ENCODE assay signal across 17 mouse cellular contexts in genomic region chr12:13053746-13054145, GRCm38 (mm10).
DNase-seq lines count a peak whose midpoint lies in the region.
"Had no signal": no experiment of that assay in that cellular context is flagged by ENCODE, and none has a peak within 500 bp of the region (broad histone marks: within the 10 kb centered on the region; RNA-seq: fewer than 3 reads in every experiment).

No protein-coding gene starts in this region.

- intact Hi-C loops in left cerebral cortex, postnatal 36 days (cut with DNase I): loop anchor here (5.0 to 10.0 kb wide), 2 partner anchors 84 to 161 kb away; no protein-coding TSS in a partner anchor
- intact Hi-C loops in left cerebral cortex, postnatal 10 days (cut with DNase I): no loop called here

- peak; percentile 11 to 38 for DNase-seq in layer of hippocampus, adult 18-20 months (ENCODE audit: low spot score in 2 of 2)
- DNase-seq in layer of hippocampus, adult 11-12 months (ENCODE audit: low spot score): no peak
- peak; percentile 27 to 36 for DNase-seq in left cerebral cortex, postnatal 36 days (ENCODE audit: low spot score in 2 of 2)
- DNase-seq in left cerebral cortex, postnatal 10 days (ENCODE audit: extremely low spot score in 1 of 2, low spot score in 2 of 2): no peak
- peak; percentile 29 to 30 for DNase-seq in frontal cortex, postnatal 36 days (ENCODE audit: low spot score in 2 of 2)
- peak; percentile 50 for DNase-seq in telencephalon, adult 2 months (ENCODE audit: low read depth, low spot score)
- DNase-seq in lung, postnatal 36 days: no peak
- DNase-seq: adrenal gland, postnatal 14 days; cerebellum, adult 11-12 months; cerebellum, adult 9-11 months; heart, postnatal 4 days; kidney, adult 9 months; kidney, postnatal 36 days; liver, embryonic 13.5 days; lung, adult 18-20 months; retina, postnatal 1 day; thymus, postnatal 14 days had no signal

Comparison
In these comparisons a context has a peak if more than half of its experiments do, and no peak if none do; other contexts are left out.
1. DNase-seq: peak in layer of hippocampus, adult 18-20 months (2 of 2), left cerebral cortex, postnatal 36 days (2 of 2), frontal cortex, postnatal 36 days (2 of 2) and telencephalon, adult 2 months (single experiment); none in layer of hippocampus, adult 11-12 months (single experiment), left cerebral cortex, postnatal 10 days (0 of 2) and lung, postnatal 36 days (single experiment).